ENCODE assay signal across 16 mouse cellular contexts in genomic region chr8:108748095-108748494, GRCm38 (mm10).
DNase-seq lines count a peak whose midpoint lies in the region; ATAC-seq lines count a peak whose summit lies in the region.
"Had no signal": no experiment of that assay in that cellular context is flagged by ENCODE, and none has a peak within 500 bp of the region (broad histone marks: within the 10 kb centered on the region; RNA-seq: fewer than 3 reads in every experiment).

No protein-coding gene starts in this region.

- no peak overlapping the region for H3K9ac ChIP-seq in forebrain, embryonic 12.5 days
- no peak overlapping the region for H3K9ac ChIP-seq in forebrain, embryonic 11.5 days (ENCODE audit: low read length)
- no peak overlapping the region for H3K9ac ChIP-seq in kidney, embryonic 15.5 days
- H3K9ac ChIP-seq in embryonic facial prominence, embryonic 15.5 days, result no peak overlapping the region
- H3K9ac ChIP-seq: embryonic facial prominence, embryonic 12.5 days; heart, embryonic 15.5 days; neural tube, embryonic 12.5 days had no signal

- no peak for ATAC-seq in forebrain, embryonic 12.5 days (ENCODE audit: low FRiP score)
- no peak for ATAC-seq in forebrain, embryonic 11.5 days (replicated peaks; ENCODE audit: low FRiP score)
- no peak for ATAC-seq in kidney, embryonic 15.5 days (replicated peaks; ENCODE audit: low FRiP score)
- no peak for ATAC-seq in embryonic facial prominence, embryonic 15.5 days (ENCODE audit: insufficient number of reproducible peaks, low FRiP score, low TSS enrichment, low read depth)
- ATAC-seq: inflammation-experienced regulatory T-cells, adult 6 months had no signal

- DNase-seq in forebrain, embryonic 11.5 days (ENCODE audit: low spot score), result no peak
- no peak for DNase-seq in kidney, adult 11 months
- no peak for DNase-seq in left cerebral cortex, postnatal 14 days (ENCODE audit: low spot score in 2 of 2)
- no peak for DNase-seq in frontal cortex, postnatal 36 days (ENCODE audit: low spot score in 2 of 2)
- DNase-seq: cerebellum, adult 9-10 months; thymus, adult 18-20 months had no signal

- H3K27me3 ChIP-seq in forebrain, embryonic 12.5 days, result peaks cover 30% of the 10 kb centered on the region
- peaks cover 3% of the 10 kb centered on the region; the same call in 1 of the 2 replicates for H3K27me3 ChIP-seq in forebrain, embryonic 11.5 days (ENCODE audit: control insufficient read depth, insufficient read depth, low read length)
- no peaks in the 10 kb centered on the region for H3K27me3 ChIP-seq in kidney, embryonic 15.5 days
- no peaks in the 10 kb centered on the region for H3K27me3 ChIP-seq in embryonic facial prominence, embryonic 15.5 days
- H3K27me3 ChIP-seq in megakaryocyte, embryonic 14.5 days (replicated peaks), result peaks cover 22% of the 10 kb centered on the region
- H3K27me3 ChIP-seq: embryonic facial prominence, embryonic 12.5 days; heart, embryonic 15.5 days; neural tube, embryonic 12.5 days had no signal

- peaks cover 23% of the 10 kb centered on the region for H3K4me1 ChIP-seq in forebrain, embryonic 12.5 days
- H3K4me1 ChIP-seq in forebrain, embryonic 11.5 days (replicated peaks; ENCODE audit: control insufficient read depth, insufficient read depth, low read length), result peaks cover 15% of the 10 kb centered on the region
- H3K4me1 ChIP-seq in kidney, embryonic 15.5 days, result peaks cover 39% of the 10 kb centered on the region
- H3K4me1 ChIP-seq in embryonic facial prominence, embryonic 15.5 days, result peaks cover 36% of the 10 kb centered on the region
- H3K4me1 ChIP-seq in megakaryocyte, embryonic 14.5 days, result peaks cover 51% of the 10 kb centered on the region

- intact Hi-C loops in left cerebral cortex, postnatal 14 days (cut with DNase I), result no loop called here

- H3K4me2 ChIP-seq in forebrain, embryonic 12.5 days, result no peak overlapping the region
- no peak overlapping the region for H3K4me2 ChIP-seq in forebrain, embryonic 11.5 days (ENCODE audit: low read depth, low read length, severe bottlenecking)
- H3K4me2 ChIP-seq in kidney, embryonic 15.5 days, result 0 out of 2 replicates have a peak overlapping the region, but pooled peaks have one; percentile 27
- H3K4me2 ChIP-seq in embryonic facial prominence, embryonic 15.5 days (replicated peaks), result no peak overlapping the region
- H3K4me2 ChIP-seq: embryonic facial prominence, embryonic 12.5 days had no signal

- WGBS in forebrain, embryonic 12.5 days, result 56% methylated on average over 11 of the region's 11 CpGs
- 56% methylated on average over 11 of the region's 11 CpGs for WGBS in forebrain, embryonic 11.5 days
- WGBS in kidney, embryonic 15.5 days, result 56% methylated on average over 11 of the region's 11 CpGs
- WGBS in embryonic facial prominence, embryonic 15.5 days, result 37% methylated on average over 11 of the region's 11 CpGs

- no peaks in the 10 kb centered on the region for H3K9me3 ChIP-seq in forebrain, embryonic 12.5 days
- no peaks in the 10 kb centered on the region for H3K9me3 ChIP-seq in forebrain, embryonic 11.5 days (ENCODE audit: control insufficient read depth, low read length)
- no peaks in the 10 kb centered on the region for H3K9me3 ChIP-seq in kidney, embryonic 15.5 days (replicated peaks)
- no peaks in the 10 kb centered on the region for H3K9me3 ChIP-seq in embryonic facial prominence, embryonic 15.5 days (replicated peaks)
- H3K9me3 ChIP-seq in megakaryocyte, embryonic 14.5 days, result no peaks in the 10 kb centered on the region
- H3K9me3 ChIP-seq: embryonic facial prominence, embryonic 12.5 days; heart, embryonic 15.5 days; neural tube, embryonic 12.5 days had no signal

- H3K4me3 ChIP-seq in forebrain, embryonic 12.5 days (replicated peaks), result no peak overlapping the region
- H3K4me3 ChIP-seq in forebrain, embryonic 11.5 days (ENCODE audit: low read depth, low read length), result no peak overlapping the region
- no peak overlapping the region for H3K4me3 ChIP-seq in kidney, embryonic 15.5 days (replicated peaks)
- no peak overlapping the region for H3K4me3 ChIP-seq in embryonic facial prominence, embryonic 15.5 days (replicated peaks)
- H3K4me3 ChIP-seq in megakaryocyte, embryonic 14.5 days (replicated peaks), result peak overlapping the region; percentile 84
- H3K4me3 ChIP-seq: embryonic facial prominence, embryonic 12.5 days; heart, embryonic 15.5 days; layer of hippocampus, adult 2 months; neural tube, embryonic 12.5 days had no signal

- 0 out of 2 replicates have a peak overlapping the region, but pooled peaks have one; percentile 13 for H3K27ac ChIP-seq in forebrain, embryonic 12.5 days
- no peak overlapping the region for H3K27ac ChIP-seq in forebrain, embryonic 11.5 days (ENCODE audit: low read depth, low read length)
- peak overlapping the region; percentile 73; the same call in 1 of the 2 replicates for H3K27ac ChIP-seq in kidney, embryonic 15.5 days
- H3K27ac ChIP-seq in embryonic facial prominence, embryonic 15.5 days (replicated peaks), result 0 out of 2 replicates have a peak overlapping the region, but pooled peaks have one; percentile 7
- H3K27ac ChIP-seq: layer of hippocampus, adult 2 months; neural tube, embryonic 12.5 days had no signal

- H3K36me3 ChIP-seq in forebrain, embryonic 12.5 days (replicated peaks), result no peaks in the 10 kb centered on the region
- no peaks in the 10 kb centered on the region for H3K36me3 ChIP-seq in forebrain, embryonic 11.5 days (ENCODE audit: control insufficient read depth, insufficient read depth, low read length)
- H3K36me3 ChIP-seq in kidney, embryonic 15.5 days, result no peaks in the 10 kb centered on the region
- H3K36me3 ChIP-seq in embryonic facial prominence, embryonic 15.5 days, result no peaks in the 10 kb centered on the region
- no peaks in the 10 kb centered on the region for H3K36me3 ChIP-seq in megakaryocyte, embryonic 14.5 days (replicated peaks; ENCODE audit: low read length)
- H3K36me3 ChIP-seq: embryonic facial prominence, embryonic 12.5 days; G1E; heart, embryonic 15.5 days; neural tube, embryonic 12.5 days had no signal
